Mouse (Mus musculus) liver, embryonic 16.5 days (tissue): Measurements from ENCODE around the gene Angptl6. TPM values are rescaled to one million over a fixed set of nuclear protein-coding genes. Genes with fewer than 3 reads are reported as not detected.

Source experiments
- ATAC-seq: fragments of 200-750 bp; cut with Nextera tagmentation; 2 replicates; pipeline ENCODE4 v1.8.0; 2017; ENCODE audit warnings: low read depth, mild to moderate bottlenecking, moderate number of reproducible peaks, moderate library complexity
- H3K27ac ChIP-seq: fragments of 300-500 bp; sonication (generic); 2 replicates; pipeline ENCODE4 v1.5.1; 2014; ENCODE audit warnings: mild to moderate bottlenecking, low read length
- H3K27me3 ChIP-seq: fragments of 300-500 bp; sonication (generic); 2 replicates; pipeline ENCODE4 v1.6.1; 2014; ENCODE audit warnings: low read depth, low read length, mixed read lengths; ENCODE audit not compliant: control insufficient read depth, insufficient read depth
- H3K36me3 ChIP-seq: fragments of 300-500 bp; sonication (generic); 2 replicates; pipeline ENCODE4 v1.6.1; 2014; ENCODE audit warnings: mild to moderate bottlenecking; ENCODE audit not compliant: control insufficient read depth, insufficient read depth
- H3K4me1 ChIP-seq: fragments of 300-500 bp; sonication (generic); 2 replicates; pipeline ENCODE4 v1.6.1; 2014; ENCODE audit warnings: low read depth, low read length, mixed read lengths; ENCODE audit not compliant: control insufficient read depth
- H3K4me2 ChIP-seq: fragments of 300-500 bp; sonication (generic); 2 replicates; pipeline ENCODE4 v1.6.1; 2014; ENCODE audit warnings: low read depth, low read length, mixed read lengths
- H3K4me3 ChIP-seq: fragments of 300-500 bp; sonication (generic); 2 replicates; pipeline ENCODE4 v1.5.1; 2014; ENCODE audit warnings: low read depth, mild to moderate bottlenecking, low read length
- H3K9ac ChIP-seq: fragments of 300-500 bp; sonication (generic); 2 replicates; pipeline ENCODE4 v1.6.1; 2014; ENCODE audit warnings: low read depth, low read length
- H3K9me3 ChIP-seq: fragments of 300-500 bp; sonication (generic); replicated peaks from 2 replicates; pipeline ENCODE4 v1.6.1; 2016; ENCODE audit warnings: low read length; ENCODE audit not compliant: control insufficient read depth
- WGBS: fragments of 180-500 bp; shearing (Covaris S2); extraction: QIAGEN DNeasy Blood & Tissue Kit; methylation state at CpG from one replicate; pipeline ENCODE4 v1.1.7; 2014; ENCODE audit not compliant: insufficient replicate concordance; 5-methylcytosine and 5-hydroxymethylcytosine counted together
- polyA plus RNA-seq: library from polyadenylated mRNA; unstranded; fragments of >200 nt; fragmentation: Nextera tagmentation; extraction: Ambion mirVana; gene quantifications from 2 replicates; pipeline ENCODE4 v1.2.1, GENCODE M21; 2015

The Angptl6 gene
- polyA plus RNA-seq, 1 experiment from 2014 or later, result 10.0 TPM

DNA sequence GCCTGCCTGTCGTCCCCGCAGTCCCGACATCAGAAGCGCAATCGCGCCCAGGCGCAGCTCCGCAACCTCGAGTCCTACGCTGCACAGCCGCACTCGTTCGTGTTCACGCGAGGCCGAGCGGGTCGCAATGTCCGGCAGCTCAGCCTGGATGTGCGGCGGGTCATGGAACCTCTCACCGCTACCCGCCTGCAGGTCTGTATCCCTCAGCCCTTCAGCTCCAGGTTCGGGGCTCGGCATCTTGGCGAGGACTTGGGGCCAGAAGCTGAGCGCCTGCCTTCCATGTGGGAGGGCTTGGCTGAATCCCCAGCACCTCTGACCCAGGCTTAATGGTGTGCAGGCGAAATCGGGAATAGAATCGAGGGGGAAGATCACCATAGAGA is 8.8 kb upstream of the Angptl6 start:
- Histone ChIP-seq H3K4me1 (peaks cover 24% of the 10 kb centered on the region), H3K9ac (peak overlapping the region; percentile 82), H3K27me3 (no peaks in the 10 kb centered on the region), H3K4me3 (peak overlapping the region; percentile 91), H3K9me3 (no peaks in the 10 kb centered on the region), H3K27ac (peak overlapping the region; percentile 75), H3K4me2 (peak overlapping the region; percentile 92), H3K36me3 (peaks cover 36% of the 10 kb centered on the region)
- WGBS, result under 1% methylated on average over 30 of the region's 30 CpGs
- 0 out of 2 replicates have a peak, but pooled peaks have one; percentile 1 for ATAC-seq

DNA sequence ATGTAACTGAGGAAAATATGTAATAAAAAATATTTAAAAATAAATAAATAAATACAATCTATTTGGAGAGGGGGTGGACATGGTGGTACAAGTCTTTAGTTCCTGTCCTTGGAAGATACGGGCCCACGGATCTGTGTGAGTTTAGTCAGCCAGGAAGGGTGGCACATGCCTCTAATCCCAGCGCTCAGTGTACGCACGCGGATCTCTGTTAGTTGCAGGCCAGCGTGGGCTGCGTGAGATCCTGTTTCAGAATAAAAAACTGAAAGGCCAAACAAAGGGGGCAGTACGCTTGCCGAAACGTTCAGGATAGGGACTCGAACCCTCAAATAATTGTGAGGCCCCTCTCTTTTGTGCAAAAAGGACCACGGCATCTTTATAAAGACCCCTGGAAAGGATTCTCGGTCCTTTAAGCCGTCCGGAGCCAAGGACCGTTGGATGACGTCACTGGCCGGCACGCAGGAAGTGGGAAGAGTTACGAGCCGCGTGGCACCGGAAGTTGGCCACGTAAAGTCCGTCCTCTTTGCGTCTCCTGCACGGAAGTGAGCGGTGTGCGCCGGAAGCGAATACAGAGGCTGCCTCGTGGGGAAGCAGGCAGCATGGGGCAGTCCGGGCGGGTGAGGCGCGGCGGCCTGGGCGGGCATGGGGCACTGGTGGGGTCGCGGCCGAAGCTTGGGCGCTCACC is 8.3 kb upstream of the Angptl6 start, which contains the start of gene Ppan:
TSS of gene Ppan (plus strand) at position 472 of the 682 bp plus-strand sequence.
- H3K4me2 ChIP-seq, result peak within 1 kb of the TSS; percentile 92
- H3K9me3 ChIP-seq, result no peaks in the 10 kb centered on the region
- peak within 1 kb of the TSS; percentile 82 for H3K9ac ChIP-seq
- WGBS, result under 1% methylated on average over 43 of the region's 43 CpGs
- ATAC-seq, result peak; percentile 94
- peaks cover 24% of the 10 kb centered on the region for H3K4me1 ChIP-seq
- H3K27ac ChIP-seq, result peak within 1 kb of the TSS; percentile 89
- H3K27me3 ChIP-seq, result no peaks in the 10 kb centered on the region
- peak within 1 kb of the TSS; percentile 91 for H3K4me3 ChIP-seq
- peaks cover 31% of the 10 kb centered on the region for H3K36me3 ChIP-seq

DNA sequence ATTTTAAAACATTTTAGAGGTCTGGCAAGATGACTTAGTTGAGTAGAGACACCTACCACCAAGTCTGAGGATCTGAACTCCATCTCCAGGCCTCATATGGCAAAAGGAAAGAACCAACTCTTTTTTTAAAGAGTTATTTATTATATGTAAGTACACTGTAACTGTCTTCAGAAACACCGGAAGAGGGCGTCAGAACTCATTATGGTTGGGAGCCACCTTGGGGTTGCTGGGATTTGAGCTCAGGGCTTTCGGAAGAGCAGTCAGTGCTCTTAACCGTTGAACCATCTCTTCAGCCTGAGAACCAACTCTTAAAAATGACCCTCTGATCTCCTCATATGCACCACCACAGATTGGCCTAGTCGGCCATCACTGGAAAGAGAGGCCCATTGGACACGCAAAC is 7.7 kb upstream of the Angptl6 start:
- WGBS, result 79% methylated on average over 6 of the region's 6 CpGs
- H3K4me1 ChIP-seq, result peaks cover 24% of the 10 kb centered on the region
- peaks cover 26% of the 10 kb centered on the region for H3K36me3 ChIP-seq
- no peak overlapping the region for H3K9ac ChIP-seq
- peak overlapping the region; percentile 92 for H3K4me2 ChIP-seq
- no peak overlapping the region; the same call in 1 of the 2 replicates for H3K27ac ChIP-seq
- no peaks in the 10 kb centered on the region for H3K27me3 ChIP-seq
- H3K9me3 ChIP-seq, result no peaks in the 10 kb centered on the region
- no peak overlapping the region for H3K4me3 ChIP-seq
- no peak for ATAC-seq

DNA sequence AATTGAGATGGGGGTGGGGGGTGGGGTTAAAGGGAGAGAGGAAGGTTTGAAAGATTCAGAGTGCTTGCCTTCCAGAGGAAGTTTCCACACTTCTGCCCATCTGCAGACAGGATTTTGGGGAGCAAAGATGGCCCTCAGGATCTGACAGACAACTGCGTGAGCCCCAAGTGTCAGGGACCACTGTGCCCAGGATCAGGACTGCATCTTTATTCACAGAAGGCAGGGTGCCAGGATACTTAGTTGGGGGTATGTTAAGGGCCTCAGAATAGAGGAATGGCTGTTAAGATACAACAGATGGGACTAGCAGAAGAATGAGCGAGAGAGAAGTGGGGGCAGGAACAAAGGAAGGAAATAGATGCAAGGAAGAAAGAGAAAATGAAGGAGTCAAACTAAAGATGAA is 7.0 kb upstream of the Angptl6 start:
- Histone ChIP-seq H3K36me3 (peaks cover 20% of the 10 kb centered on the region), H3K4me2 (no peak overlapping the region), H3K9ac (no peak overlapping the region), H3K9me3 (no peaks in the 10 kb centered on the region), H3K4me3 (no peak overlapping the region), H3K27me3 (no peaks in the 10 kb centered on the region), H3K27ac (no peak overlapping the region), H3K4me1 (peaks cover 24% of the 10 kb centered on the region)
- WGBS, result 81% methylated on average over 2 of the region's 2 CpGs
- no peak for ATAC-seq

DNA sequence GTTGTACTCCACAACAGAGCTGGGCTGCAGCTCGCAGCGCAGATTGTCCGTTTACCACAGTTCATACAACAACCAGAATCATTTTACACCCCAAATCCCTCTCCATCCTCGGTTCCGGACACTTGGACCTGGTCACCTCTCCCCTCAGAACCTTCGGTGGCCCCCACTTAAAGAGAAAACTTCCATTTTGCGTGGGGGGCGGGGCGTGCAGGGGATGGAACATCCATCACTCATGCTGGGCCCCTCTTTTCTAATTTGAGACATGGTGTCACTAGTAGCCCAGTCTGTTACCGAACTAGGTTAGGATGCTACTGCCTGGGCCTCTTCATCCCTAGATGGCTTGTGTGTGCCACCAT is 839 bp downstream of the Angptl6 start:
- H3K27ac ChIP-seq, result peak overlapping the region; percentile 93
- no peaks in the 10 kb centered on the region for H3K9me3 ChIP-seq
- H3K36me3 ChIP-seq, result no peaks in the 10 kb centered on the region
- H3K27me3 ChIP-seq, result no peaks in the 10 kb centered on the region
- ATAC-seq, result no peak
- 14% methylated on average over 10 of the region's 10 CpGs for WGBS
- H3K4me1 ChIP-seq, result peaks cover 21% of the 10 kb centered on the region
- peak overlapping the region; percentile 67 for H3K4me3 ChIP-seq
- peak overlapping the region; percentile 97 for H3K4me2 ChIP-seq
- H3K9ac ChIP-seq, result peak overlapping the region; percentile 79

DNA sequence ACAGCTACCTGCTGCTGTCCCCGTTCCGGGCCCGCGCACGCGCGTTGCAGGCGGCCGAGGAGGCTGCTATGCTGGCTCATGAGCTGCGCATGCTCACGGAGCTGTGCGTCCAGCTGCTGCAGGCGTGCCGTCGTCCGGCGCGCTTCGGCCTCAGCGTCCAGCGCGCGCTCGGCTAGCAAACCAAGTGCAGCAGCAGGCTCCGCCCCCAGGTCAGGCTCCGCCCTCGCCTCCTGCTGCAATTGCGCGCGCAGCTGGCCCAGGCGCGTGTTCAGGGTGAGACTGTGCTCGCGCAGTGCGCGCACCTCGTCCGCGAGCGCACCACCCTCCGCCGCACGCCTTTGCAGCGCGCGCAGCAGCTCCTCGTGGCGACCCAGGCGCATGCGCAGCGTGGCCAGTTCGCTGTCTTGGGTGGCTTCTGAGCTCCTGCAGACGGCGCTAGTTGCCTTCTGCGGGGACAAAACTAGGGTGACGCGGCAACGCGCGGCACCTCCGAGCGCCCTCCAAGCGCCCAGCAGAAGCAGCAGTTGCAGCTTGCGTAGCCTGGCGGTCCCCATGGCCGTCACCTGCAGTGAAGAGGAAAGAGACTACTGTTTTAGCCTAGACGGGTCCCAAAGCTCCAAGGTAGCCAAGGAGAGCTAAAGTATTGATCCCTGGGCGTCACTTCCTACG is 1.4 kb downstream of the Angptl6 start:
- H3K4me2 ChIP-seq, result peak overlapping the region; percentile 97
- H3K4me1 ChIP-seq, result peaks cover 21% of the 10 kb centered on the region
- peak overlapping the region; percentile 67 for H3K4me3 ChIP-seq
- peak; percentile 94 for ATAC-seq
- peak overlapping the region; percentile 93 for H3K27ac ChIP-seq
- no peaks in the 10 kb centered on the region for H3K9me3 ChIP-seq
- H3K36me3 ChIP-seq, result no peaks in the 10 kb centered on the region
- peak overlapping the region; percentile 79 for H3K9ac ChIP-seq
- H3K27me3 ChIP-seq, result no peaks in the 10 kb centered on the region
- under 1% methylated on average over 69 of the region's 69 CpGs for WGBS

DNA sequence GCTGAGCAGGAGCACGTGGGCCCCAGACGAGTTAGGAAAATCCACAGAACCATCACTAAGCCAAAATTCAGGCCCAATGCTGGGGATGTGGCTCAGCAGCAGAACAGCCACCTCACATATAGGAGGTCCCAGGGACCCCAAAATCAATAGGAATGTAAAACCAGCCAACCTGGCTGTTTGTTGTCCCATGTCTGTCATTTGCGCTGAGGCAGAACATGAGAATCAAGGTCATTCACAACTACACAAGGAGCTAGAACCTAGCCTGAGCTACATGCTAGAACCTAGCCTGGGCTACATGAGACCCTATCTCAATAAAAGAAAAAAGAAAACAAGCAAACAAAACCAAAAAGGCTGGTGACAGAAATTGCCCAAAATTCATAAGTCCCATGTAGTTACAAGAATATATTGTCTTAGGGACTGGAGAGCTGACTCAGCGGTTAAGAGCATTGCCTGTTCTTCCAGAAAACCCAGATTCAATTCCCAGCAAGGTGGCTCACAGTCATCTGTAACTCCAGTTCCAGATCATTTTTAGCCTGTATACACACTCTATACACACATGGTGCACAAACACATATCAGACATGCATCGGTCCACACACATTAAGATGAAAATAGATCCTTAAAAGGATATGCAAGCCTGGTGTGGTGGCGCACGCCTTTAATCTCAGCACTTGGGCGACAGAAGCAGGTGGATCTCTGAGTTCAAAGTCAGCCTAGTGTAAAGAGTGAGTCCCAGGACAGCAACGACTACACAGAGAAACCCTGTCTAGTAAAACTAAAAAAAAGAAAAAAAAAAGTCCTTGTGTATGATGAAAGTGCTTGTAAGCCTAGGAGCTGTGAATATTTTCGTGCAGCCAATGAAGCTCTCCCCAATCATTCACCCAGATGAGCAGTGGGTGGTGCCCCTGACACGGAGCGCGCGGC is 2.1 kb downstream of the Angptl6 start:
- no peaks in the 10 kb centered on the region for H3K36me3 ChIP-seq
- H3K27me3 ChIP-seq, result no peaks in the 10 kb centered on the region
- WGBS, result 30% methylated on average over 14 of the region's 14 CpGs
- peaks cover 21% of the 10 kb centered on the region for H3K4me1 ChIP-seq
- peak overlapping the region; percentile 97 for H3K4me2 ChIP-seq
- peak overlapping the region; percentile 56 for H3K9ac ChIP-seq
- peak overlapping the region; percentile 67 for H3K4me3 ChIP-seq
- ATAC-seq, result peak; percentile 0; the same call in 1 of the 2 replicates
- peak overlapping the region; percentile 72 for H3K27ac ChIP-seq
- H3K9me3 ChIP-seq, result no peaks in the 10 kb centered on the region

DNA sequence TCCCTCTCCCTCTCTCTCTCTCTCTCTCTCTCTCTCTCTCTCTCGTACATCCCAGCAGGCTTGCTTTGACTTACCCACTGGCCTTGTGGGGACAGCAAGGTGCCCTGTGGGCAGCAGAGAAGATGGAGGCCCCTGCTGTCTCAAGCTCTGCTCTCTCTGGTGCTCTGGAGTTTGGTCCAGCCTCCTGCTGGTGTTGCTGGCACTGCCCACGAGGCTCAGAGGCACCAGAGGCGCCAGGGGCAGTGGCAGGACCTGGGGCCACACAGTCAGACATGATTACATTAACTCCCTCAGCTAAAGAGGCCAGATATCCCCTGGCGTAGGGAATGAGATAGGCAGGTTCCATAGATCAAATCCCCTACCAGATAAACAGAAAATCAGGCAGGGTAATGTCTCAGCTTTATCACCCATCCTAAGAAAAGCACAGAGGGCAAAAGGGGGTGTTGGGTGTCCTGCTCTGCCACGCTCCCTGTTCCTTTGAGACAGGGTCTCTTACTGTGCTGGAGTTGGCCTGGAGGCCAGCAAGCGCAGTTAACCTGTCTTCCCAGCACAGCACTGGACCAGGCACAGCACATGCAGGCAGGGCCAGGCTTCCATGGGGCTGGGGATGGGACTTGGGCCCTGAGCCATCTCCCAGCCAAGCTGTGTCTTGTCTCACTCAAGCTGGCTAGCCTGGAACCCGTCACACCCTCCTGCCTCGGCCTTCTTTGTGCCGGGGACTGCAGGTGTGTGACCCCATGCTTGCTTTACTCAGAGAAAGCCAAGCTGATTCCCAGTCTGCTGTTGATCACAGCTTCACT is 3.0 kb downstream of the Angptl6 start:
- H3K27me3 ChIP-seq, result no peaks in the 10 kb centered on the region
- H3K9me3 ChIP-seq, result no peaks in the 10 kb centered on the region
- no peak overlapping the region for H3K4me2 ChIP-seq
- no peak for ATAC-seq
- no peak overlapping the region for H3K9ac ChIP-seq
- H3K4me3 ChIP-seq, result no peak overlapping the region
- 62% methylated on average over 9 of the region's 9 CpGs for WGBS
- H3K27ac ChIP-seq, result no peak overlapping the region
- H3K36me3 ChIP-seq, result no peaks in the 10 kb centered on the region
- peaks cover 21% of the 10 kb centered on the region for H3K4me1 ChIP-seq
